Mouse (Mus musculus): ENCODE data around the gene Afdn. TPM values are rescaled to one million over a fixed set of nuclear protein-coding genes. Genes with fewer than 3 reads are reported as not detected.
"Not testable (repeated sequence)": the region's sequence is repeated elsewhere in the genome, so short reads cannot be mapped to it uniquely, and the experiment has no call there.

Gene Afdn
- polyA plus RNA-seq, 1 experiment from 2014 or later: 59.7 TPM

- no peaks in the 10 kb centered on the region for H3K4me1 ChIP-seq (ENCODE audit: control insufficient read depth, insufficient read depth, low read length)
- 88% methylated on average over 2 of the region's 2 CpGs for WGBS
- no peaks in the 10 kb centered on the region; the same call in 1 of the 2 replicates for H3K36me3 ChIP-seq (ENCODE audit: control insufficient read depth, insufficient read depth, low read length)
- no peak overlapping the region for H3K4me2 ChIP-seq (ENCODE audit: low read depth, low read length)
- no peak overlapping the region for H3K9ac ChIP-seq (ENCODE audit: low read length)
- no peak overlapping the region for H3K4me3 ChIP-seq (replicated peaks; ENCODE audit: low read length)
- ATAC-seq (ENCODE audit: insufficient read depth, low FRiP score): no peak
- H3K9me3 ChIP-seq (replicated peaks; ENCODE audit: control insufficient read depth, low read length): no peaks in the 10 kb centered on the region
- H3K27me3 ChIP-seq (ENCODE audit: control insufficient read depth, insufficient read depth, low read length): no peaks in the 10 kb centered on the region
- H3K27ac ChIP-seq (ENCODE audit: low read length): no peak overlapping the region
These were observed 60.3 kb downstream of the Afdn start for GRCm38 (mm10) chr17:13820676-13821075.

GRCm38 (mm10) chr17:13825421-13825820 lies 65.1 kb downstream of the Afdn start:
- H3K4me3 ChIP-seq (replicated peaks; ENCODE audit: low read length): no peak overlapping the region

GRCm38 (mm10) chr17:13830234-13830633 lies 69.9 kb downstream of the Afdn start:
- Histone ChIP-seq H3K4me1 (ENCODE audit: control insufficient read depth, insufficient read depth, low read length) (no peaks in the 10 kb centered on the region), H3K27me3 (ENCODE audit: control insufficient read depth, insufficient read depth, low read length) (no peaks in the 10 kb centered on the region), H3K4me3 (replicated peaks; ENCODE audit: low read length) (no peak overlapping the region), H3K27ac (ENCODE audit: low read length) (no peak overlapping the region), H3K4me2 (ENCODE audit: low read depth, low read length) (no peak overlapping the region), H3K9me3 (replicated peaks; ENCODE audit: control insufficient read depth, low read length) (no peaks in the 10 kb centered on the region), H3K9ac (ENCODE audit: low read length) (no peak overlapping the region), H3K36me3 (ENCODE audit: control insufficient read depth, insufficient read depth, low read length) (peaks cover 6% of the 10 kb centered on the region; the same call in 1 of the 2 replicates)
- 90% methylated on average over 1 of the region's 1 CpGs for WGBS
- no peak for ATAC-seq (ENCODE audit: insufficient read depth, low FRiP score)

More at GRCm38 (mm10) chr17:13825421-13825820, 65.1 kb downstream of the Afdn start:
- Histone ChIP-seq H3K9ac (ENCODE audit: low read length) (no peak overlapping the region), H3K27me3 (ENCODE audit: control insufficient read depth, insufficient read depth, low read length) (no peaks in the 10 kb centered on the region), H3K4me2 (ENCODE audit: low read depth, low read length) (no peak overlapping the region), H3K4me1 (ENCODE audit: control insufficient read depth, insufficient read depth, low read length) (no peaks in the 10 kb centered on the region), H3K36me3 (ENCODE audit: control insufficient read depth, insufficient read depth, low read length) (no peaks in the 10 kb centered on the region; the same call in 1 of the 2 replicates), H3K9me3 (replicated peaks; ENCODE audit: control insufficient read depth, low read length) (no peaks in the 10 kb centered on the region), H3K27ac (ENCODE audit: low read length) (no peak overlapping the region)
- WGBS: 64% methylated on average over 2 of the region's 2 CpGs
- no peak for ATAC-seq (ENCODE audit: insufficient read depth, low FRiP score)

GRCm38 (mm10) chr17:13830636-13831341 lies 70.5 kb downstream of the Afdn start:
- Histone ChIP-seq H3K4me2 (ENCODE audit: low read depth, low read length) (no peak overlapping the region), H3K27ac (ENCODE audit: low read length) (no peak overlapping the region), H3K9ac (ENCODE audit: low read length) (no peak overlapping the region), H3K4me3 (replicated peaks; ENCODE audit: low read length) (no peak overlapping the region), H3K9me3 (replicated peaks; ENCODE audit: control insufficient read depth, low read length) (no peaks in the 10 kb centered on the region), H3K36me3 (ENCODE audit: control insufficient read depth, insufficient read depth, low read length) (peaks cover 6% of the 10 kb centered on the region; the same call in 1 of the 2 replicates), H3K4me1 (ENCODE audit: control insufficient read depth, insufficient read depth, low read length) (no peaks in the 10 kb centered on the region), H3K27me3 (ENCODE audit: control insufficient read depth, insufficient read depth, low read length) (no peaks in the 10 kb centered on the region)
- WGBS: 80% methylated on average over 1 of the region's 1 CpGs
- ATAC-seq (ENCODE audit: insufficient read depth, low FRiP score): no peak

GRCm38 (mm10) chr17:13835876-13836275 lies 75.5 kb downstream of the Afdn start:
- Histone ChIP-seq H3K27me3 (ENCODE audit: control insufficient read depth, insufficient read depth, low read length) (no peaks in the 10 kb centered on the region), H3K36me3 (ENCODE audit: control insufficient read depth, insufficient read depth, low read length) (0 out of 2 replicates have a peak, but pooled peaks cover 6% of the 10 kb centered on the region), H3K27ac (ENCODE audit: low read length) (no peak overlapping the region), H3K9me3 (replicated peaks; ENCODE audit: control insufficient read depth, low read length) (no peaks in the 10 kb centered on the region), H3K4me2 (ENCODE audit: low read depth, low read length) (no peak overlapping the region), H3K4me3 (replicated peaks; ENCODE audit: low read length) (no peak overlapping the region), H3K9ac (ENCODE audit: low read length) (no peak overlapping the region), H3K4me1 (ENCODE audit: control insufficient read depth, insufficient read depth, low read length) (no peaks in the 10 kb centered on the region)
- no peak for ATAC-seq (ENCODE audit: insufficient read depth, low FRiP score)
- WGBS: 72% methylated on average over 4 of the region's 4 CpGs

GRCm38 (mm10) chr17:13850175-13850574 lies 89.8 kb downstream of the Afdn start:
- H3K27ac ChIP-seq (ENCODE audit: low read length): no peak overlapping the region
- H3K9ac ChIP-seq (ENCODE audit: low read length): no peak overlapping the region
- WGBS: 86% methylated on average over 2 of the region's 2 CpGs
- no peaks in the 10 kb centered on the region for H3K9me3 ChIP-seq (replicated peaks; ENCODE audit: control insufficient read depth, low read length)
- no peak overlapping the region for H3K4me3 ChIP-seq (replicated peaks; ENCODE audit: low read length)
- no peaks in the 10 kb centered on the region for H3K4me1 ChIP-seq (ENCODE audit: control insufficient read depth, insufficient read depth, low read length)
- peaks cover under 1% of the 10 kb centered on the region; the same call in 1 of the 2 replicates for H3K36me3 ChIP-seq (ENCODE audit: control insufficient read depth, insufficient read depth, low read length)
- H3K27me3 ChIP-seq (ENCODE audit: control insufficient read depth, insufficient read depth, low read length): no peaks in the 10 kb centered on the region
- no peak for ATAC-seq (ENCODE audit: insufficient read depth, low FRiP score)
- no peak overlapping the region for H3K4me2 ChIP-seq (ENCODE audit: low read depth, low read length)

GRCm38 (mm10) chr17:13853883-13854282 lies 93.5 kb downstream of the Afdn start:
- not testable (repeated sequence) for H3K4me1 ChIP-seq (ENCODE audit: control insufficient read depth, insufficient read depth, low read length); H3K27ac ChIP-seq (ENCODE audit: low read length); H3K4me3 ChIP-seq (replicated peaks; ENCODE audit: low read length); H3K36me3 ChIP-seq (ENCODE audit: control insufficient read depth, insufficient read depth, low read length); H3K27me3 ChIP-seq (ENCODE audit: control insufficient read depth, insufficient read depth, low read length); H3K9ac ChIP-seq (ENCODE audit: low read length); H3K9me3 ChIP-seq (replicated peaks; ENCODE audit: control insufficient read depth, low read length); H3K4me2 ChIP-seq (ENCODE audit: low read depth, low read length); ATAC-seq (ENCODE audit: insufficient read depth, low FRiP score)
- 80% methylated on average over 7 of the region's 7 CpGs for WGBS

- Histone ChIP-seq H3K9ac (ENCODE audit: low read length) (no peak overlapping the region), H3K4me1 (ENCODE audit: control insufficient read depth, insufficient read depth, low read length) (no peaks in the 10 kb centered on the region), H3K4me3 (replicated peaks; ENCODE audit: low read length) (no peak overlapping the region), H3K36me3 (ENCODE audit: control insufficient read depth, insufficient read depth, low read length) (peaks cover 7% of the 10 kb centered on the region; the same call in 1 of the 2 replicates), H3K27ac (ENCODE audit: low read length) (no peak overlapping the region), H3K4me2 (ENCODE audit: low read depth, low read length) (no peak overlapping the region), H3K27me3 (ENCODE audit: control insufficient read depth, insufficient read depth, low read length) (no peaks in the 10 kb centered on the region), H3K9me3 (replicated peaks; ENCODE audit: control insufficient read depth, low read length) (no peaks in the 10 kb centered on the region)
- 87% methylated on average over 1 of the region's 1 CpGs for WGBS
- ATAC-seq (ENCODE audit: insufficient read depth, low FRiP score): no peak
These were observed 95.1 kb downstream of the Afdn start for GRCm38 (mm10) chr17:13855396-13855795.

- WGBS: 76% methylated on average over 5 of the region's 5 CpGs
These were observed 96.2 kb downstream of the Afdn start for GRCm38 (mm10) chr17:13856429-13857090.

More at GRCm38 (mm10) chr17:13856429-13857090, 96.2 kb downstream of the Afdn start:
- Histone ChIP-seq H3K9ac (ENCODE audit: low read length) (no peak overlapping the region), H3K27ac (ENCODE audit: low read length) (no peak overlapping the region; the same call in 1 of the 2 replicates), H3K4me2 (ENCODE audit: low read depth, low read length) (no peak overlapping the region), H3K4me3 (replicated peaks; ENCODE audit: low read length) (no peak overlapping the region), H3K9me3 (replicated peaks; ENCODE audit: control insufficient read depth, low read length) (no peaks in the 10 kb centered on the region), H3K36me3 (ENCODE audit: control insufficient read depth, insufficient read depth, low read length) (peaks cover 7% of the 10 kb centered on the region; the same call in 1 of the 2 replicates), H3K27me3 (ENCODE audit: control insufficient read depth, insufficient read depth, low read length) (no peaks in the 10 kb centered on the region), H3K4me1 (ENCODE audit: control insufficient read depth, insufficient read depth, low read length) (no peaks in the 10 kb centered on the region)
- no peak for ATAC-seq (ENCODE audit: insufficient read depth, low FRiP score)
